Mouse (Mus musculus): ENCODE measurements around the gene Isg20. TPM values are rescaled to one million over a fixed set of nuclear protein-coding genes. Genes with fewer than 3 reads are reported as not detected.

The Isg20 gene
- polyA plus RNA-seq, 1 experiment from 2014 or later: 3.0 TPM

Small RNA genes within 50 kb of the gene (microRNA-seq; reads per million reads assigned to microRNA genes)
- gene Mir7-2: 8.5 reads per million, percentile 27 among the genes with 10 or more reads in this experiment

Other genes with a start within 250 kb of the Isg20 start
- gene Ntrk3, start 175.4 kb upstream of the Isg20 start, polyA plus RNA-seq (2015; fragmentation: Nextera tagmentation; extraction: Ambion mirVana): 2.8 and 3.4 TPM in 2 replicates
- gene Mrps11, start 130.3 kb upstream of the Isg20 start, polyA plus RNA-seq (2015; fragmentation: Nextera tagmentation; extraction: Ambion mirVana): 83.4 and 84.9 TPM in 2 replicates
- 64.6 and 71.4 TPM in 2 replicates for gene Mrpl46, start 129.9 kb upstream of the Isg20 start, polyA plus RNA-seq (2015; fragmentation: Nextera tagmentation; extraction: Ambion mirVana)
- 19.1 and 19.6 TPM in 2 replicates for gene Det1, start 66.2 kb upstream of the Isg20 start, polyA plus RNA-seq (2015; fragmentation: Nextera tagmentation; extraction: Ambion mirVana)
- 46.8 and 48.0 TPM in 2 replicates for gene Aen, start 17.6 kb upstream of the Isg20 start, polyA plus RNA-seq (2015; fragmentation: Nextera tagmentation; extraction: Ambion mirVana)
- gene Acan, start 140.1 kb downstream of the Isg20 start, polyA plus RNA-seq (2015; fragmentation: Nextera tagmentation; extraction: Ambion mirVana): 0.23 and 0.31 TPM in 2 replicates
- gene Hapln3, start 217.6 kb downstream of the Isg20 start, polyA plus RNA-seq (2015; fragmentation: Nextera tagmentation; extraction: Ambion mirVana): 4.3 and 4.4 TPM in 2 replicates
- gene Mfge8, start 235.6 kb downstream of the Isg20 start, polyA plus RNA-seq (2015; fragmentation: Nextera tagmentation; extraction: Ambion mirVana): 298 and 328 TPM in 2 replicates